Mouse (Mus musculus) spleen, adult 2 months (tissue): ENCODE results near the gene Eif2b1. TPM values are rescaled to one million over a fixed set of nuclear protein-coding genes. Genes with fewer than 3 reads are reported as not detected.
"Not testable (repeated sequence)": the region's sequence is repeated elsewhere in the genome, so short reads cannot be mapped to it uniquely, and the experiment has no call there.

ENCODE experiments used
- DNase-seq, 2 experiments: peaks; one replicate each; pipeline versions ENCODE4 v3.0.0 to v3.0.0-alpha.2; 2012 to 2021; ENCODE audit warnings: low spot score in 2 of 2, low read depth in 1 of 2
- H3K27ac ChIP-seq: fragments of 200-500 bp; 2 replicates; pipeline ENCODE4 v1.5.1; 2012; ENCODE audit warnings: low read length, inconsistent platforms; ENCODE audit not compliant: insufficient read depth
- H3K27me3 ChIP-seq: fragments of 200-500 bp; 2 replicates; pipeline ENCODE4 v1.6.1; 2012; ENCODE audit warnings: mild to moderate bottlenecking, moderate library complexity, low read length, inconsistent platforms; ENCODE audit not compliant: control insufficient read depth, insufficient read depth
- H3K36me3 ChIP-seq: fragments of 200-500 bp; 2 replicates; pipeline ENCODE4 v1.6.1; 2012; ENCODE audit warnings: mild to moderate bottlenecking, low read length, inconsistent platforms; ENCODE audit not compliant: control insufficient read depth, insufficient read depth
- H3K4me1 ChIP-seq: fragments of 200-500 bp; 2 replicates; pipeline ENCODE4 v1.6.1; 2011; ENCODE audit warnings: inconsistent platforms; ENCODE audit not compliant: control insufficient read depth, insufficient read depth, insufficient read length
- H3K4me3 ChIP-seq: fragments of 200-500 bp; 2 replicates; pipeline ENCODE4 v1.5.1; 2011; ENCODE audit warnings: mild to moderate bottlenecking, inconsistent platforms; ENCODE audit not compliant: insufficient read depth, insufficient read length; ENCODE audit errors: extremely low read depth
- CTCF ChIP-seq: fragments of 200-500 bp; IDR thresholded peaks from 2 replicates; pipeline ENCODE4 v1.5.1; 2011; ENCODE audit warnings: mild to moderate bottlenecking, inconsistent platforms; ENCODE audit not compliant: insufficient read depth, insufficient read length, insufficient replicate concordance; ENCODE audit errors: extremely low read depth
- POLR2A ChIP-seq: fragments of 200-500 bp; IDR thresholded peaks from 2 replicates; pipeline ENCODE4 v1.6.1; 2011; ENCODE audit warnings: low read depth, low read length, inconsistent platforms
- WGBS: fragments of 180-500 bp; shearing (Covaris S2); methylation state at CpG from one replicate; pipeline ENCODE4 v1.1.7; 2018; 5-methylcytosine and 5-hydroxymethylcytosine counted together
- polyA plus RNA-seq: library from polyadenylated mRNA; depleted of rRNA; stranded (reverse); fragments of >200 nt; gene quantifications from 2 replicates; pipeline ENCODE4 v1.2.3, GENCODE M21; 2012

Gene Eif2b1
- polyA plus RNA-seq, 1 experiment: 9.8 TPM

GRCm38 (mm10) chr5:124605041-124605622 lies 26.2 kb upstream of the Eif2b1 start:
- Histone ChIP-seq H3K27me3 (no peaks in the 10 kb centered on the region), H3K4me3 (no peak overlapping the region), H3K36me3 (no peaks in the 10 kb centered on the region), H3K27ac (no peak overlapping the region), H3K4me1 (no peaks in the 10 kb centered on the region)
- 91% methylated on average over 17 of the region's 17 CpGs for WGBS
- no peak for DNase-seq
- TF ChIP-seq POLR2A (no peak), CTCF (no peak)

GRCm38 (mm10) chr5:124604296-124604695 lies 25.4 kb upstream of the Eif2b1 start:
- no peaks in the 10 kb centered on the region for H3K27me3 ChIP-seq
- no peaks in the 10 kb centered on the region for H3K36me3 ChIP-seq
- no peaks in the 10 kb centered on the region for H3K4me1 ChIP-seq
- DNase-seq: no peak
- TF ChIP-seq CTCF (no peak), POLR2A (no peak)
- 90% methylated on average over 4 of the region's 4 CpGs for WGBS
- no peak overlapping the region for H3K4me3 ChIP-seq
- H3K27ac ChIP-seq: no peak overlapping the region

GRCm38 (mm10) chr5:124602349-124602748 lies 23.4 kb upstream of the Eif2b1 start:
- Histone ChIP-seq H3K4me3 (no peak overlapping the region), H3K36me3 (no peaks in the 10 kb centered on the region), H3K4me1 (no peaks in the 10 kb centered on the region), H3K27ac (no peak overlapping the region), H3K27me3 (no peaks in the 10 kb centered on the region)
- WGBS: 67% methylated on average over 5 of the region's 5 CpGs
- TF ChIP-seq POLR2A: no peak
- TF ChIP-seq CTCF: peak; percentile 42; the same call in 1 of the 2 replicates
- DNase-seq: peak in 1 of 2 experiments; percentile 22

GRCm38 (mm10) chr5:124599726-124600125 lies 20.8 kb upstream of the Eif2b1 start:
- not testable (repeated sequence) for DNase-seq, H3K4me1 ChIP-seq, H3K36me3 ChIP-seq, H3K27ac ChIP-seq, H3K4me3 ChIP-seq, H3K27me3 ChIP-seq
- 35% methylated on average over 8 of the region's 8 CpGs for WGBS

GRCm38 (mm10) chr5:124598224-124599174 lies 19.6 kb upstream of the Eif2b1 start:
- H3K4me1 ChIP-seq: no peaks in the 10 kb centered on the region
- no peak overlapping the region for H3K27ac ChIP-seq
- WGBS: 22% methylated on average over 30 of the region's 30 CpGs
- peak overlapping the region; percentile 49 for H3K4me3 ChIP-seq
- H3K36me3 ChIP-seq: peaks cover 18% of the 10 kb centered on the region
- no peak for TF ChIP-seq POLR2A
- TF ChIP-seq CTCF: no peak
- peak; percentile 67 to 71 for DNase-seq
- H3K27me3 ChIP-seq: no peaks in the 10 kb centered on the region

GRCm38 (mm10) chr5:124592768-124593167 lies 13.8 kb upstream of the Eif2b1 start:
- WGBS: 96% methylated on average over 3 of the region's 3 CpGs
- no peak overlapping the region for H3K27ac ChIP-seq
- no peaks in the 10 kb centered on the region for H3K4me1 ChIP-seq
- peaks cover 26% of the 10 kb centered on the region for H3K36me3 ChIP-seq
- no peak overlapping the region for H3K4me3 ChIP-seq
- TF ChIP-seq POLR2A: no peak
- no peak for TF ChIP-seq CTCF
- no peak for DNase-seq
- no peaks in the 10 kb centered on the region for H3K27me3 ChIP-seq

GRCm38 (mm10) chr5:124582515-124582914 lies 3.6 kb upstream of the Eif2b1 start:
- no peak for TF ChIP-seq POLR2A
- TF ChIP-seq CTCF: no peak
- Histone ChIP-seq H3K4me1 (peaks cover 5% of the 10 kb centered on the region; the same call in 1 of the 2 replicates), H3K36me3 (peaks cover 7% of the 10 kb centered on the region), H3K27me3 (no peaks in the 10 kb centered on the region), H3K27ac (no peak overlapping the region), H3K4me3 (no peak overlapping the region)
- WGBS: 49% methylated on average over 5 of the region's 5 CpGs
- DNase-seq: no peak
